Mouse (Mus musculus): ENCODE results near the gene Pik3ca.

DNA sequence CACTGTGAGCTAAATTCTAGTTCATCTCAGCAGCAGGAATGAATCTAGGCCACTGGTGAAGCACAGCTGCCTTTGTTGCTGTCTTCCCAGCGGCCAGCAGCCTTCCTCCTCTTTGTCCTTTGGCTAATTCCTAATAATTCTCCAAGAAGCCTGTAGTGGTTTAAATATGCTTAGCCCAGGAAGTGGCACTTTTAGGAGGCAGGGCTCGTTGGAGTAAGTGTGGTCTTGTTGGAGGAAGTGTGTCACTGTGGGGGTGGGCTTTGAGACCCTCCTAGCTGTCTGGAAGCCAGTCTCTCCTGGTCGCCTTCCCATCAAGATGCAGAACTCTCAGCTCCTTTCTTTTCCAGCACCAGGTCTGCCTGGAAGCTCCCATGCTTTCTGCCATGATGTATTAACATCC is 108.4 kb downstream of the Pik3ca start:
- TF ChIP-seq CTCF (IDR thresholded peaks at IDR 0.05; ENCODE audit: extremely low read depth, insufficient read length, insufficient replicate concordance, low read depth, low read length), result no peak
- no peak for TF ChIP-seq POLR2A (IDR thresholded peaks at IDR 0.05; ENCODE audit: low read depth, low read length)
